Mouse (Mus musculus) lung, postnatal 36 days (tissue): Measurements from ENCODE around the gene Akr1b10.
A peak's percentile ranks its signal among the peaks of the same experiment; 100 is the strongest.
"Not testable (repeated sequence)": the region's sequence is repeated elsewhere in the genome, so short reads cannot be mapped to it uniquely, and the experiment has no call there.

ENCODE experiments used
- DNase-seq: peaks from one replicate; pipeline ENCODE4 v3.0.0; 2022; ENCODE audit warnings: mixed read lengths

Akr1b10 gene

DNA sequence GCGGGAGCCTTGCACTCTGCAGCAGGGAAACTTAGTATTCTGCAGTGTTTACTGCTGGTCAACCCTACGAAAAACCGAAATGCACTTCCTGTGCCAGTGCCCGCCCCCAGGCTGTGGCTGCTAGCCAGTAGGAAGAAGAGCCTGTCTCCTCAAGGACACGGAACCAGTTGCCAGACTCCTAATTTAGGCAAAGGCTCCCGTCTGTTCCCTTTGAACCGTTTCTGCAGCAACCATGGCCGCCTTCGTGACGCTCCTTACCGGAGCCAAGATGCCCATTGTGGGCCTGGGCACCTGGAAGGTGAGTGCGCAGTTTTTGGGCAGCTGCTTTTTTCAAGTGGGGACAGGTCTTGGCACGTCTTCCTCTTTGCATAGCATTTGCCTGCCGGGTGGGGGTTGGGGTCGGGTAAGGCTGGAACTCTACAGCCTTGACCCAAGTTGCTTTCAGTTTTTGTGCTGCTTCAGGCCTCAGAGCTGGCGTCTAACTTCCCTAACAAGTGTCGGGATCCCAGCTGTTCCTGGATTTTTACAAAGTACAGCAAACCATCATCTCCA is at the start of gene Akr1b10:
Gene Akr1b10, plus strand, starts transcription at position 109 of the 552 bp plus-strand sequence.
- DNase-seq, result peak; percentile 91

DNA sequence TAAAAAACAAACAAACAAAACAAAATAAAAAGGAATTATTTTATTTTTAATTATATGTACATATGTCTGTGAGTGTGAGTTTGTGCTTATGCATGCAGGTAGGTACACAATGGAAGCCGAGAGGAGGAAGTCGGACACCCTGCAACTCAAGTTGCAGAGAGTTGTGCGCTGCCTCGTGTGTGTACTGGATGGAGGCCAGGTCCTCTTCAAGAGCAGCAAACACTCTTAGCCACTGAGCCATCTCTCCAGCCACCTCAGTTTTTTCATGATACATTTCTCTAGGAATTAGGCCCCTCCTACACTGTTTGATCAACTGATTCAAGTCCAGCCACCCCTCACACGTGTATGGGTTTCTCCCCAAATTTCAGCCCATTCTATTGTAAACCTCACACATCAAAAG is 49.3 kb upstream of the Akr1b10 start:
- DNase-seq, result peak; percentile 77

DNA sequence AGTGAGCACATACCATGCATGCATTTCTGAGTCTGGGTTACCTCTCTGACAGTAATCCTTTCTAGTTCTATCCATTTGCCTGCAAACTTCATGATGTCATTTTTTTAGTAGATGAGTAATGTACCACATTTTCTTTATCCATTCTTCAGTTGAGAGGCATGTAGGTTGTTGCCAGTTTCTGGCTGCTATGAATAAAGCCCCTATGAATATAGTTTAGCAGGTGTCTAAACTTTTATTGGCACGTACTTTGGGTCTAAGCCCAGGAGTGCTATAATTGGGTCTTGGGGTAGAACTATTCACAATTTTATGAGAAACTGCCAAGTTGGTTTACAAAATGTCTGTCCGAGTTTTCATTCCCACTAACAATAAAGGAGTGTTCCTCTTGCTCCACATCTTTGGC is 46.2 kb upstream of the Akr1b10 start:
- DNase-seq, result no peak

DNA sequence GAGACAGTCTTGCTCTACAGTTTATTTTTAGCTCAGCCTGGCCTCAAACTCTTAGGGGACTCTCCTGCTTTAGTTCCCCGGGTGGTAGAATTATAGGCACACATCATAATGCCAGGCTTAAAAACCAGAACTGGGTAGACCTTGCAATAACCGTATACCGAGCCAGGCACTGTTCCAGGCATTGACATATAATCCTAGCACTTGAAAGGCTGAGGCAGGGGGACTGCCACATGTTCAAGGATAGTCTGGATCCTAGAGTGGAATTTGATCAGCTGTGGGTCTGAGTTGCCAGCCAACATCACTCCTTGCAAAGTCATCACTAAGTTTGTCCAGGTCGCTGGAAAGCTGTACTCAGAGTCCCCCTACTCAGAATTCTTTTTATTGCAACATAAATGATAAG is 42.0 kb upstream of the Akr1b10 start:
- no peak for DNase-seq

- no peak for DNase-seq
Measured at GRCm38 (mm10) chr6:34342476-34342875, 41.5 kb upstream of the Akr1b10 start.

DNA sequence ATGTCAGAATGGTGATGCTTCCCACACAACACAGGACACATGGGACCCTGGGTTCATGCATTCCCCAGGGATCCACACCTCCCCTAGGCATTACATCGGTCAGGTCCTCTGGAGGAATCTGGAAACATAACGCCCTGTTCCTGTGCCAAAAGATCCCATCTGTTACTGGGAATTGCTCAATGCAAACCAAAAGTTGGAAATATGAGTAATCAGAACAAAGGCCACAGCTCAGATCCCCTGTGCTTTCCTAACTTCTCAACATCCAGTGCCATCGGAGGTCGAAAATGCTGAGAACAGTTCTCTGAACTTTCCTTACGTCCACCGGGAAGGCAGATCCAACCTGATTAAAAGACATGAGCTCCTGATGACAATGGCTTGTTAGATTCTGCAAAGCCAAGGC is 40.6 kb upstream of the Akr1b10 start:
- DNase-seq, result peak; percentile 32

DNA sequence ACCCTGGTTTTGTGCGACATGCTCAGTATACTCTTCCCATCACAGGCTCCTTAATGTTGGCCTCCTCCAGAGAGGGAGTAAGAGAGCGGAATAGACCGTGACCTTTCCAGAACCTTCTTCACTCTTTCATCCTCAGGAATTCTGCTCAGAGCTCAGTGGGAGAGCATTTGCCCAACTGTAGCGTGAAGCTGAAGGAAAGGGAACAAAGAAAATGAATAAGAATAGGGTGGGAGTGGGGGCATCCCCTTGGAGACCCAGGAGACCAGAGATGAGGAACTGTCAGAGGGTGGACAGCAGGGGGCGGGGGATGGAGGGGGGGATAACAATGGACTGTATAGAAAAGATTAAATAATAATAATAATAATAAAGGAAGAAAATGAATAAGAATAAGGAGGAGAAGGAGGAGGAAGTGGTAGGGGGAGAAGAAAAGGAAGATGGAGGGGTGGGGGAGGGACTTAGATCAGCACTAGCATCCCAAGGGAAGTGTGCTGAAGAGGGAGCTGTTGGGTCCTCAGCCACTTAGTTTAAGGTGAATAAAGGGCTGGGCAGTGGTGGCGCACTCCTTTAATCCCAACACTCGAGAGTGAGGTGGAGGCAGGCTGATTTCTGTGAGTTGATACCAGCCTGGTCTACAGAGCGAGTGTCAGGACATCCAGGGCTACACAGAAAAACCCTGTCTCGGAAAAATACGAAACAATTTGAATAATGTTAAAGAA is 39.7 kb upstream of the Akr1b10 start:
- DNase-seq, result no peak

DNA sequence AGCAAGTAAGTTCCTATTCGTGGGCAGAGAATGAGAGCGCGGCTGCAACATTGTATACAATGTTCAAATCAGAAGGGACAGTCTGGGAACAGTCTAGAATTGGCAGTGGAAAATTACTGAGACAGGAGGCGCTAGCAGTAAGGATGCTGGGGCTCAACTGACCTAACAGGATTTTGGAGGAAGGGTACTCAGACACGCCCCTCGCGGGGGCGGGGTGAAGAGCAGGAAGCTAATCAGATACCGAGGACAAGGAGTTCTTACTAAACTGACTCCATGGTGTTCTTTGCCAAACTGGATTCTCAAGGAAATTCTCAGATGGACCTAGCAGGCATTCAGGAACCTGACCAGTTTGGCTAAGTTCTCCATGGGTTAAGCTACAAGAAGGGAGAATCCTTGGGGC is 39.1 kb upstream of the Akr1b10 start:
- DNase-seq, result peak; percentile 70

DNA sequence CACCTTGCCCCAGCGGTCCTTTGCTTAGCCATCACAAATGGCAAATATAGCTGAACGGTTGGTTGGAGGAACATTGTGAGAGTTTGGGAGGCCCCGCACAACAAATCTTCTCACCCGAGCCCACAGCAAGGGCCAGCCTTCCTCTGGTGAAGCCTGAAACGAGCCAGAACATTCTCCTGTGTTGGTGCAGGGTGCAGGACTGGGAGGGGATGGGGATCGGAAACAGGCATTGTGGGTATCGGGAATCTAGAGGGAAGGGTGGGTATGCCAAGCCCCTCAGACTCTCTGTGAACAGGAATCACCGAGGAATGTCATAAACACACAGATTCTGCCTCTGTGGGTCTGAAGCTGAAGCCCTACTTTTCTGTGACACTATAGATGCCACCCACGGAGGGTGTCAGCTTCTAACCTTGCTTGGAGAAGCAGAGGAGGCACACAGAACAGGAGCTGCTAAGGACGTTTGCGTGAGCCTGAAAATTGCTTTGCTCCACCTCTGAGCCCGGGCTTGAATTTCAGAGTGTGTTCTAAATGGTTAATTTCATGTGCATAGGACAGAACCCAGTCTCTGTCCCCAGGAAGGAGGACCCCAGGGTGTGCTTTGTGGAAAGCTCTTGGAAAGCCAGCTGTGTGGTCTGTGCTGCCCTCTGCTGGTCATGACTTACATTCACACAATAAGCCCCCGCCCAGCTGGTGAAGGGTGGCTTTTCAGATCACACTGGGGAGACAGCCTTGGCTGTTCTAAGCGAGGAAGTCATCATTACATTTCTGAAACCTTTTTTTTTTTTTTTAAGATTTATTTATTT is 37.7 kb upstream of the Akr1b10 start:
- DNase-seq, result peak; percentile 82

GRCm38 (mm10) chr6:34350037-34350699 is 33.9 kb upstream of the Akr1b10 start:
- peak; percentile 49 for DNase-seq

GRCm38 (mm10) chr6:34351481-34351880 is 32.5 kb upstream of the Akr1b10 start:
- not testable (repeated sequence) for DNase-seq

- no peak for DNase-seq
Measured at GRCm38 (mm10) chr6:34352401-34352800, 31.6 kb upstream of the Akr1b10 start.

- DNase-seq, result no peak
Measured at GRCm38 (mm10) chr6:34353658-34354353, 30.2 kb upstream of the Akr1b10 start, which contains the start of gene Akr1b8. Gene Akr1b8, plus strand, starts transcription at chr6:34354119.

DNA sequence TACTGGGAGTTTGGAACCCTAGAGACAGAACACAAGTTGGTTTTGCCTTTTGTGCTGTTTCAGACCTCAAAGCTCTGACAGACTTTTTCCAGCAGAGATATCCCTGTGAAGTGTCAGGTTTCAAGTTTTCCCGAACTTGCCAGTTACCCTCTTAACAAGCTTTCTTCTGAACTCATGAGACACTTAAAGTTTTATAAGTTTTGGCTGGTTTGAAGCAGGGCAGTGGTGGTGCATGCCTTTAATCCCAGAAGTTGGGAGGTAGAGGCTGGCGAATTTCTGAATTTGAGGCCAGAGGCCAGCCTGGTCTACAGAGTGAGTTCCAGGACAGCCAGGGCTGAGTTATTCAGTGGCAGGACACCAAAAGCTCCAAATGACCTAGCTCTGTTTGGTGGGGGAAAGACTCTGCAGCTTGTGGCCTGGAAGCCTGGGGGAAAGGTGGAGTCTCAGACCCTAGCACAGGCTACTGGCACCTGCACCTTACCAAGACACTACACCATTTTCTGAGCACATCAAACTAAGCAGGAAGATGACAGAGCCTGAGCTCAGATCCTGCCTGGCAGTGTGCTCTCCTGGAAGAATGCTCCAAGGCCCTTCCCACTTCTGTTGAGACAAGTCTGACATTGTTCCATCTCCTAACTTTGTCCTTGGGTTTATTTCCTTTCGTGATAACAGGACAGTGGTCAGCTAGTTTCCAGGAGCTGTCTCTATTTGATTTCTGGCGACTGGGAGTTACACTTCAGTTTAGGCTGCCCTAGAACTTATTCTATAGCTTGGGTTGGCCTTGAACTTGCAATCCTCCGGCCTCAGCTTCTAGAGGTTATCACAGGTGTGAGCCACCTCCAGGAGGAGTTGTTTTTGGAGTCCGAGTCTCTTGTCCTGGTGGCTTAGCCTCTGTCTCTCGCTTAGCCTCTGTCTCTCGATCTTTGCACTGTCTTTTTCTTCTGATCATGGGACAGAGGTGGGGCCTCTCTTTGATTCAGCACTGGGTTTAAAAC is 29.4 kb upstream of the Akr1b10 start:
- DNase-seq, result no peak

DNA sequence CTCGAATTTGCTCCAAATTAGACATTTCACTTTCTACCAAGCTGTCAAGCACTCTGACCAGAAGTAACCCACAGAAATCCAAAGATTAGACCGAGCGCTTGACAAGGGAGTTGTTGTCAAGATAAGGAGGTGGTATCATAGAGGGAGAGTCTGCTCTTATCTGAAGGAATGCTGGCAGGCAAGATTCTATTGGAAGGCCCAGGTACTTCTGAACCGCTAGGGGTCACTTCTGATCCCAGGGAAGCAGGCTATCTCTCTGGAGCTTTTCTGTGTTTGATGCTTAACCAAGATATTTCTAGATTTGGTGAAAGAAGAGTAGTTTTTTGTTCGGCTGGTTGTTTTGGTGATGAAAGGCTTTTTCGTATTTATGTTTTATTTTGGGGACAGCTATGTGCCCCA is 28.7 kb upstream of the Akr1b10 start:
- peak; percentile 32 for DNase-seq

- DNase-seq, result no peak
Measured at GRCm38 (mm10) chr6:34355841-34356240, 28.2 kb upstream of the Akr1b10 start.

DNA sequence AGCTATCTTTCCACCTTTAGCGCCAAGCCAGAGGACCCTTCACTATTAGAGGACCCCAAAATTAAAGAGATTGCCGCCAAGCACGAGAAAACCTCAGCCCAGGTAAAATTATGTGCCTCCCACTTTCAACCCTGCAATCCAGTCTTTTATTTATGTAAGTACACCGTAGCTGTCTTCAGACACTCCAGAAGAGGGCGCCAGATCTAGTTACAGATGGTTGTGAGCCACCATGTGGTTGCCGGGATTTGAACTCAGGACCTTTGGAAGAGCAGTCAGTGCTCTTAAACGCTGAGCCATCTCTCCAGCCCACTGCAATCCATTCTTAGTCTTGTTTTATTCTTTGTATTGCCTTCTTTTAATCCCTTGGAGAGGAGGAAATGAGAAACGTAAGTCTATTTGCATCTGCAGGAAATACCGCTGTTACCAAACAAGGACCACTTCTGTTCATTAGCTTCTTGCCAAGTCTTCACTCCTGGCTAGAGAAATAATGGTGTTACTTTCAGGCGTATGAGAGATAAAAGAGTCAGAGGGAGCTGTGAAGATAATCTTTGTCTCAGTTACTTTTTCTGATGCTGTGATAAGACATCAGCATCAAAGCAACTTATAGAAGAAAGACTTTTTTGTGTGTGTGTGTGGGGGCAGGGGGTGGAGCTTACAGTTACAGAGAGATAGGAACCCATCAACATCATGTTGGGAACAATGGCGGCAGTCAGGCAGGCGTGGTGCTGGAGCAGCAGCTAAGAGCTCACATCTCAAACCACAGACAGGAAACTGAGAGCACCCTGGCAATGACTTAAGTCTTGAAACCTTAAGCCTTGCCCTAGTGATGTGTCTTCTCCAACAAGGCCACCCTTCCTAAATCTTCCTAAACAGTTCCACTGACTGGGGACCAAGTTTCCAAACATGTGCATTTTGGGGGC is 19.5 kb upstream of the Akr1b10 start:
- no peak for DNase-seq

GRCm38 (mm10) chr6:34367998-34368397 is 16.0 kb upstream of the Akr1b10 start:
- peak; percentile 23 for DNase-seq

GRCm38 (mm10) chr6:34370081-34370480 is 13.9 kb upstream of the Akr1b10 start:
- no peak for DNase-seq

DNA sequence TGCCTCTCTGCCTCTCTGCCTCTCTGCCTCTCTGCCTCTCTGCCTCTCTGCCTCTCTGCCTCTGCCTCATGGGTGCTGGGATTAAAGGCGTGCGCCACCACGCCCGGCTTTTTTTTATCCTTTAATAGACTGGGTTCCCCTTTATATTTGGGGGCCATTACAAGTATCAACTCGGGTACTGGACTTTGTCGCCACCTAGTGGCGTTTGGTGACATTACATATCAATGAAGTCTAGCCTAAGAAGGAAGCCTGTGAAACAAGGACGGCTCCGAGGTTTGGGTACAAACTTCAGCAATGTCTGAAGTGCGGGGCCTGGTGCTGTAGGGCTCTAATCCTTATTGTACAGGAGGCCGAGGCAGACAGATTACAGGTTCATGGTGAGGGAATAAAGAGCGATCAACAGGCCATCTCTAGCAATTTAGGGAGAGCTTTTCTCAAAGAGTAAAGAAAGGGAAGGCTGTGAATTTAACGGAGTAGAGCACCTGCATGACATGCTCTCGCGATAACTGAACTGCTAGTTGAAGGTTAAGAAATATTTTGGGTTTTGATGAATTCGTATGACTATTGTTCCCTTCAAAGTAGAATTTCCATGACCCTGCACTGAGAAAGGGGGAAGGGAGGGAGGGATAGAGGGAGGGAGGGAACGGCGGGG is 12.2 kb upstream of the Akr1b10 start:
- peak; percentile 93 for DNase-seq
